Mouse (Mus musculus) hindlimb bud, embryonic 11.5 days (tissue): Measurements from ENCODE around the gene Stard13.

Experiments
- DNase-seq: peaks from one replicate; pipeline ENCODE4 v3.0.0-alpha.2; 2012; ENCODE audit warnings: low read depth, low spot score; ENCODE audit errors: extremely low spot score

Stard13 gene

GRCm38 (mm10) chr5:151233400-151234031 is at the start of gene Stard13:
TSS of gene Stard13 (minus strand) at chr5:151233836.
- DNase-seq: no peak

DNA sequence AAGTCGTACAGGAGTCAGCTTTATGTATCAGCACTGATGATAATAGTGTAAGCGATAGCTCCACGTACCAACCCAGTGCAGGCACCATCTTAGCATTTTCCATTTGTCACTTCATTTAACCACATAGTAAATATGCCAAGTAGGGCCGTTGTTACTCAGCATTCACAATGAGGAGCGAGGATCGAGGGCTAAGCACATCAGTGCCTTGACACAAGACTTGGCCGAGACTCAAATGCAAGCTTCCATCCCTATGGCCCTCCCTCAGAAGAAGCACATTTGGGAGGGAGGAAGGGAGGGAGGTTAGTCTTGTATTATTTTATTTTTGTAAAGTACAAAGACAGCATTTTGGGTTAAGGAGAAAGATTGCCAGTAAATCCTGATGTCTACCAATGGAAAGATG is 45.9 kb upstream of the Stard13 start:
- no peak for DNase-seq

DNA sequence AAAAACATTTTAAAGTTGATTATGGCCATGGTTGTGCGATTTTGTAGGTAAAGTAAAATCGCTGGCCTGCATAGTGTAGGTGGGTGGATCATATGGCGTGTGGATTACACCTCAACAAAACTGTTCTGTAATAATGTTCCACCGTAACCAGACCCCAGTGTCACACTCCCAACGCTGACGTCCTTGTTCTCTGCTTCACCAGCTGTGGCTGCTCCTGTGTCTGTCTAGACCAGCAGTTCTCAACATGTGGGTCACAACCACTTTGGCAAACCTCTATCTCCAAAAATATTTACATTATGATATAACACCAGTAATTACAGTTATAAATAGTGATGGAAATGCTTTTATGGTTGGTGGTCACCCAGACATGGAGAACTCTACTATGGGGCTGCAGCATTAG is 44.3 kb upstream of the Stard13 start:
- DNase-seq: no peak

DNA sequence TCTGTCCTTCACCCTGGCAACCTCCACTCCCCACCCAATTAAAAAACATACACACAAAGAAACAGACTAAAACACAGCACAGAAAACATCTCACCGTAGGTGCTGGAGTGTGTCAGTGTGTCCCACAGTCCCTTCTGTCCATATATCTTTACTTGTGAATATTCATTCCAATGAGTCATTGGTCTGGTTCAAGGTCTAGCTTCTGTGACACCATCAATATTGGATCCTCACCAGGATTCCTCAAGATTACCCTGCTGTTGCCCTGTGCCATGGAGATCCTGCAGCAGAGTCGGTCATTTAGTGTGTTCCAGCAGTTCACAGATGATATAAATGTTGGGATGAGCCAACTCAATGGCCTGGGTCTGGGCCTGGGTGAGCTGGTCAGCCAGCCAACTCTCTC is 42.4 kb upstream of the Stard13 start:
- DNase-seq: no peak

GRCm38 (mm10) chr5:151274265-151274664 is 40.6 kb upstream of the Stard13 start:
- no peak for DNase-seq

GRCm38 (mm10) chr5:151270815-151271214 is 37.2 kb upstream of the Stard13 start:
- DNase-seq: no peak

DNA sequence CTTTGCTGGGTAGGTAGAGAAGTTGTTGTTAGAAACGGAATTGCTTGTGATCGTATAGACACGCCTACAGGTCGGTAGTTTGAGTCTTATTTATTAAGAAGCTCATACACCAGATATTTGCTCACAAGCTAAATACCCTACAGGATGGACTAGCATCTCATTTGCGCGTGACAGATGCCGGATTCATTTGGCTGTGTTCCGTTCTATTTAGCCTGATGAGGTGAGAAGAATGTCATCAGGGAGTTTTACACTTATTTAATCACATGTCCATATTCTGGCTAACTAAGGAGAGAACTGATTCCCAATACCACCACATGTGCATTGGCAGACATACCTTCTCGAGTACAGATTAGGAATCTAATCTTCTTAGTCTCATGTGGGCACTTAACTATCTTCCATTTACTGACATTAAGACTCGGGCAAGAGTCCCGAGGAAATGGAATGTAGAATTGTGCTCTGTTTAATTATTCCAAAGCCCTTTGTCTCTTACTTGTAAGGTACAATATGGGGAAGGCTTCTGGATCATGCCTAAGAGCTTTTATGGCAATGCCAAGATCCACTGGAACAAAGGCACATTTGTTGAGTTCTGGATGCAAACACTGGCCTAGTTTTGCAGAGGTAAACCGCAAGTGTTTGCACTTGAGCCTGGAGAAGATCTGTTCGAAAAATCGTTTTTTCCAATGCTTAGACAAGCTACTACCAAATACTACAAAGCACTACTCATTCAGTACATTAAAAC is 33.4 kb upstream of the Stard13 start:
- DNase-seq: no peak

- no peak for DNase-seq
These were observed 27.9 kb upstream of the Stard13 start for GRCm38 (mm10) chr5:151261558-151261957.

DNA sequence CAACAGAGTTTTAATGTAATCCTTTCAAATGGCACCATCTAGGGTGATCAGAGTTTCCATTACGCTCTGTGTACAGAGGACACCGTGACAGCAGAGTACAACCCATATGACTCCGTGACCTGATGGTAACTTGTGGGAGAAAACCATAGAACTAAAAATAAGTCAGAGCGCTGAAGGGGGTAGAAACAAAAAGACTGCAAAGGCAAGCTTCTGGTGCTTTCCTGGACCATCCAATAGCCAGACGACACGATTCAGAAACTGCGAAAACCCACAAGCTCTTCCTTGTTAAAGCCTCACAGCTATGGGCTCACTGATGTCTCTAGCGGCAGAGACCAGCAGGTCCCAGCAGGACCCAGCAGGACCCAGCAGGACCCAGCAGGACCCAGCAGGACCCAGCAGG is 18.6 kb upstream of the Stard13 start:
- no peak for DNase-seq

DNA sequence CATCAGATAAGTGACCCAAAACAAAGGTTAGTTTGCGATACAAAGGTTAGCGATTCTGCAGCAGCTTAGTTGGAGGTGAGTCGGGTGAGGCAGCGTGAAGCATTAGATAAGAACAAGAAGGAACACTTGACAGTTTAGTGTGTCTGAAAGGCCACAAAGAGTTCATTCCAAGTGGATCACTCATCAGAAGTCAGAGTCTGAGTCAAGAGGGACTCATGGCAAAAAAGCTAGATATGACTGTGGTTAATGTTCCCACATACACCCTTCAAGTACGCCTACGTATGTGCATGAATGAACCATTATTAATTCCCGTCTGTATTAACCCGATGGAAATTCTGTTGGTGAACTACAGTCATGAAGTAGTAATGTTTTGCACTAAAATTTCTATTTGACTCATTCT is 18.0 kb upstream of the Stard13 start:
- DNase-seq: no peak

GRCm38 (mm10) chr5:151248671-151249620 is 15.3 kb upstream of the Stard13 start:
- DNase-seq: no peak

GRCm38 (mm10) chr5:151248084-151248483 is 14.4 kb upstream of the Stard13 start:
- DNase-seq: no peak

DNA sequence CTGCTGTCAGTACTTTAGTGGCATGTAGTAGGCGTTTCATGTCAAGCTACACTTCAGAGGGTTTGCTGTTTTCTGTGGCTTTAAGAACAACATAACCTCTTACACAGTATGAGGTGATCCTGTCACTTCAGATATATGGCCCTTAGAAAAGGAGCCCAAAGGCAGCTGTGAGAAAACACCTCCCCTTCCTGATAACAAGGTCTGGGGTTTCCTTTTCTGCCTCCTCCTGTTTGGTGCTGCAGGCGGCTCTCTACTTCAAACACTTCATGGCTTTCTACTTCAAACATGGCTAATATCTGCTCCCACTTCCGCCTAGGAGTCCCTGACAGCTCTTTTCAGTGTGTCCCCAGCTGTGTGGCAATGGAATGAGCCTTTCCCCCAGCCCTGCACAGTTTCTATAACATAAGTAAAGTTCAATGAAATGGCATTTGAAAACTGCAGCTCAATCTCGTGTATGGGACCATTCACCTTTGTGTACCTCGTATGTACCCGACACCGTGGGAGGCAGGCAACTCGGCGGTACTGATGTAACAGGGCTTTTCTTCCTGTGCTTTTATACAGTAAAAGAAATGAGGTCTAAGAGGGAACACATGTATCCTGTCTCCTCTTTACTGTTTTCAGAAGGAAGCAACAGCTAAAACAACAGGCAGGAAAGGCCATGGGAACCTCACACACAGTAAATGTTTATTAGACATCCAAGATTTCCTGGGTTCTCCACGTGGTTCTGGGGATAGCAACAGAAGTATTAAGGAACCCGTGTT is 13.7 kb upstream of the Stard13 start:
- no peak for DNase-seq

- DNase-seq: no peak
These were observed 12.7 kb upstream of the Stard13 start for GRCm38 (mm10) chr5:151246287-151246686.

GRCm38 (mm10) chr5:151245571-151245970 is 11.9 kb upstream of the Stard13 start:
- no peak for DNase-seq

GRCm38 (mm10) chr5:151238730-151239129 is 5.1 kb upstream of the Stard13 start:
- no peak for DNase-seq

GRCm38 (mm10) chr5:151236411-151236810 is 2.8 kb upstream of the Stard13 start:
- no peak for DNase-seq

- no peak for DNase-seq
These were observed 898 bp downstream of the Stard13 start for GRCm38 (mm10) chr5:151232576-151233299.

DNA sequence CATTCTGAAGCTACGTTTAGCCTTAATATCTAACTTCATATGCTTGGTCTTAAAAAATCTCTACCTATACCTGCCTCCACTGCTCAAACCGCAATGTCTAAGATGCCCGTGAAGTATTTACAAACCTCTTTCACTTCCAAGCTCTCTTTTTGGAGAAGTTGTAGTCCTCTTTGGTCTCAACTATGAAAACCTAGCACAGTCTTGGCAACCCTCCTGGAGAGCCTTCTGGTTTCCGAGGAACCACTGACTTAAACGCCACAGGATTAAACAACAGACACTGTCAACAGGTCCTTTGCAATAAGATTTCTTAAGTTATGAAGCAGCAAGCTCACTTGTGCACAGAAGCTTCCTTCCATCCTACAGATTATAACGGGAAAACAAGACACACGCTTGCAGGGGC is 1.8 kb downstream of the Stard13 start:
- no peak for DNase-seq

DNA sequence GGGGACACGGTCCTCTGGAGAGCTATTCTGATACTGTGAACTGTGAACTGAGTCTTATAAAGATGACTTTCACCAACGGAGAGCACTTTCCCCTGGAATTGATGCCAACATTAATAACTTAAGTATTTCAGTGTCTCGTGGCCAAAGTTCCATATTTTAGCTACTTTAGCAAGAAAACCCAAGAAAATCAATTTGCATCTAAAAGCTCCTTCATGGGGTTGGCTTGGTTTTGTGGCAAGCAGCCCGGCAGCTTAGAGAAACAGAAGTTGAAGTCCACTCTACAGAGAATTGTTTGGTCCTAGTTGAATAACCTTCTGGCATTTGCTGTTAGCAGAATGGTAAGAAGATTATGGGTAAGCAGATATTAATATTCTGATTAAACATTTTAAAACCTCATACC is 2.2 kb downstream of the Stard13 start:
- DNase-seq: no peak
